Mouse (Mus musculus): ENCODE measurements around the gene Slc46a1. TPM values are rescaled to one million over a fixed set of nuclear protein-coding genes. Genes with fewer than 3 reads are reported as not detected.

The Slc46a1 gene
- polyA plus RNA-seq, 1 experiment from 2014 or later = 7.3 TPM

DNA sequence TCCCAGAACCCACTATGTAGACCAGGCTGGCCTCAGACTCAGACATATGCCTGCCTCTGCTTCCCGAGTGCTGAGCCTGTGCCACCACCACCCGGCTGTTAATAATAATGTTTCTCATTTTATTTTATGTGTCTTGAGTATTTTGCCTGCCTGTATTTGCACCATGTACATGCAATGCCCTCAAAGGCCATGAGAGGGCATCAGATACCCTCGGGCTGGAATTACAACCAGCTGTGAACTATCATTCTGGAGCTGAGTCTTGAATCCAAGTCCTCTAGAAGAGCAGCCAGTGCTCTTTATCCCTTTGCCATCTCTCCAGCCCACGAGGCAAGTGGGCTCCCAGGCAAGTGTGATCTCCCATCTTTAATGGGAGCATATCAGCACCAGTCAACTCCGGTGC is 10.2 kb upstream of the Slc46a1 start:
- H3K9me3 ChIP-seq (replicated peaks) = no peaks in the 10 kb centered on the region
- H3K4me1 ChIP-seq (replicated peaks) = 0 out of 2 replicates have a peak, but pooled peaks cover 3% of the 10 kb centered on the region
- 26% methylated on average over 5 of the region's 5 CpGs for WGBS
- H3K36me3 ChIP-seq = no peaks in the 10 kb centered on the region
- no peak overlapping the region for H3K9ac ChIP-seq
- no peak for ATAC-seq (ENCODE audit: insufficient number of reproducible peaks, low FRiP score)
- H3K4me2 ChIP-seq = no peak overlapping the region
- no peak overlapping the region for H3K4me3 ChIP-seq
- peaks cover 13% of the 10 kb centered on the region; the same call in 1 of the 2 replicates for H3K27me3 ChIP-seq (replicated peaks)
- no peak overlapping the region for H3K27ac ChIP-seq (ENCODE audit: poor library complexity, severe bottlenecking)

DNA sequence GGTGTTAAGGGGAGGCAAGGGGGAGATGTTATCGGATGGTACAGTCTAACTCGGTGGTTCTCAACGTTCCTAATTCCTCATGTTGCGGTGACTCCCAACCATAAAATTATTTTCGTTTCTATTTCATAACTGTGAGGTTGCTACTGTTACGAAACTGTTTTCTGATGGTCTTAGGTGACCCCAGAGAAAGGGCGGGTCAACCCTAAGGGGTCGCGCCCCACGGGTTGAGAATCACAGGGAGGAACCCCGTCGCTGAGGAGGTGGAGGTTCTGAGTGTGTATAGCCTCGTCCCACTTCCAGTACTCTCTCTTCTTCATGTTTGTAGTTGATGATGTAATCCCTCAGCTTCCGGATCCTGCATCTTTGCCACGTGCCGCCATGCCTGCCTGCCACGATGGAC is 6.8 kb upstream of the Slc46a1 start:
- no peak for ATAC-seq (ENCODE audit: insufficient number of reproducible peaks, low FRiP score)
- Histone ChIP-seq H3K36me3 (no peaks in the 10 kb centered on the region), H3K4me2 (no peak overlapping the region), H3K4me1 (replicated peaks) (peaks cover 8% of the 10 kb centered on the region), H3K9me3 (replicated peaks) (peaks cover 7% of the 10 kb centered on the region; the same call in 1 of the 2 replicates), H3K27me3 (replicated peaks) (no peaks in the 10 kb centered on the region), H3K9ac (no peak overlapping the region), H3K4me3 (no peak overlapping the region), H3K27ac (ENCODE audit: poor library complexity, severe bottlenecking) (no peak overlapping the region)
- WGBS = 82% methylated on average over 17 of the region's 17 CpGs

DNA sequence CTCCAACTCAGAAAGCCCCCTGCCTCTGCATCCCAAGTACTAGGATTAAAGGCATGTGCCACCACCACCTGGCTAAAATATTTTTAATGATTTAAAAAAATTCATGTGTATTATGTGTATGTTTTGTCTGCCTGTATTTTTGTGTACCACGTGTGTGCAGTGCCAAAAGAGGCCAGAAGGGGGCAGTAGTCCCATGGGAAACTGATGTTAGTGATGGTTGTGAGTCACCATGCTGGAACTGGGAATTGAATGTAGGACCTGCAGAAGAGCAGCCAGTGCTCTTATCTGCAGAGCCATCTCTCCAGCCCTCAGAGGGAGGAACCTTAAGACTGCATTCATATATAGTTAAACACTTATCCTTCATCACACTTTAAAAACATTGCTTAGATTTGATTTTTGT is 3.6 kb upstream of the Slc46a1 start:
- Histone ChIP-seq H3K27ac (ENCODE audit: poor library complexity, severe bottlenecking) (no peak overlapping the region), H3K27me3 (replicated peaks) (no peaks in the 10 kb centered on the region), H3K4me3 (no peak overlapping the region), H3K36me3 (no peaks in the 10 kb centered on the region), H3K4me2 (no peak overlapping the region), H3K9me3 (replicated peaks) (peaks cover 7% of the 10 kb centered on the region; the same call in 1 of the 2 replicates), H3K4me1 (replicated peaks) (peaks cover 28% of the 10 kb centered on the region), H3K9ac (no peak overlapping the region)
- 74% methylated on average over 1 of the region's 1 CpGs for WGBS
- no peak for ATAC-seq (ENCODE audit: insufficient number of reproducible peaks, low FRiP score)

DNA sequence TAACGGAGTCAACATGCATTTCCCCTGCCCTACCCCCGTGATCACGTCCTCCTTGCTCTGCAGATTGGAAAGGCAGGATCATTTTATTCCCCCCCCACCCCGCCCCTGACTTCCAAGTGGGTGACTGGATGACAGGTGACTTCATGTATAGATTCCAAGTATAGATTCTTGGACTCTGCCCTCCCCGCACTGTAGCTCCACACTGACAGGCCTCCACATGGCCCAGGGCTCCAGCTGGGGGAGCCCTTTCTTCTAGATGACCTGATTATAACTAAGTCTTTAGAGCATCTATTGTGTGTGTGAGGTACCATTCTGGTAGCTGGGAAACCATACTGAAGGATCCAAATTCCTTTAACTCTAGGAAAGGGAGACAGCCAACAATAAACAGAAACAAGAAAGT is 2.8 kb upstream of the Slc46a1 start:
- WGBS = 81% methylated on average over 5 of the region's 5 CpGs
- Histone ChIP-seq H3K4me3 (no peak overlapping the region), H3K4me1 (replicated peaks) (peaks cover 28% of the 10 kb centered on the region), H3K36me3 (no peaks in the 10 kb centered on the region), H3K4me2 (no peak overlapping the region), H3K27me3 (replicated peaks) (no peaks in the 10 kb centered on the region), H3K9me3 (replicated peaks) (peaks cover 7% of the 10 kb centered on the region; the same call in 1 of the 2 replicates), H3K27ac (ENCODE audit: poor library complexity, severe bottlenecking) (no peak overlapping the region), H3K9ac (no peak overlapping the region)
- ATAC-seq (ENCODE audit: insufficient number of reproducible peaks, low FRiP score) = no peak

DNA sequence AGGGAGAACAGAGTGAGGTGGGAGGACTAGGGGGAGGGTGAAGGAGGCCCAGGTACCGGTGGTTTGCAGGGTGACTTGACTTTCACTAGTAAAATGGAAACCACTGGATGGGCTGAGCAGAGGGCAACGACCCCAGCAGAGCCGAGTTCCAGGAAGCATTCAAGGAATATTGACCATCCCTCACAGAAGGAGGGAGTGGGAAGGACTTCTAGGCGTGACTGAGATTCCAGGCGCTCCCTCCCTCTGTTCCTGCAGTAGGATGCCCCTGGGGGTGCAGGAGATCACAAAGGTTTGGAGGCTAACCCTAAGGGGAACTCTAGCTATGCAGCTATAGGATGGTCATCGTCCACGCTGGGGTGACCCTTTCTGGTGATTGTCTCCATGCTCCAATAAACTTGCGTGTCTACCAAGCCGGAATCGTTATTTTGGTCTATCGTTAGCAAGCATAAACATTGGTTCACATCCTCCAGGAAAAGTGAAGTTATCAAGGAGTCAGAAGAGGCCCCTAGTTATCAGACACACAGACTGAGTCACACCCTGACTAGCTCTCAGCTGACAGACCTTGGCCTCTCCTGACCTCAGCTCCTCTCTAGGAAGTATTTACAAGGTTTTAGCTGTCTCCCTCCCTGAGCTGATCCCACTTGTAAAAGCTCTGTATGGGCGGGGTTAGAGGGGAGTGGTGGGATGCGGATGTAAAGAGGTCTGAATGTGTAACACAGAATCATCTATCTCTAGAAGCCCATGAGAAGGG is 2.0 kb upstream of the Slc46a1 start:
- peaks cover 7% of the 10 kb centered on the region; the same call in 1 of the 2 replicates for H3K9me3 ChIP-seq (replicated peaks)
- H3K4me1 ChIP-seq (replicated peaks) = peaks cover 28% of the 10 kb centered on the region
- H3K4me3 ChIP-seq = no peak overlapping the region
- no peak overlapping the region for H3K9ac ChIP-seq
- no peak overlapping the region for H3K27ac ChIP-seq (ENCODE audit: poor library complexity, severe bottlenecking)
- no peak overlapping the region for H3K4me2 ChIP-seq
- no peak for ATAC-seq (ENCODE audit: insufficient number of reproducible peaks, low FRiP score)
- WGBS = 38% methylated on average over 13 of the region's 13 CpGs
- H3K27me3 ChIP-seq (replicated peaks) = no peaks in the 10 kb centered on the region
- no peaks in the 10 kb centered on the region for H3K36me3 ChIP-seq

DNA sequence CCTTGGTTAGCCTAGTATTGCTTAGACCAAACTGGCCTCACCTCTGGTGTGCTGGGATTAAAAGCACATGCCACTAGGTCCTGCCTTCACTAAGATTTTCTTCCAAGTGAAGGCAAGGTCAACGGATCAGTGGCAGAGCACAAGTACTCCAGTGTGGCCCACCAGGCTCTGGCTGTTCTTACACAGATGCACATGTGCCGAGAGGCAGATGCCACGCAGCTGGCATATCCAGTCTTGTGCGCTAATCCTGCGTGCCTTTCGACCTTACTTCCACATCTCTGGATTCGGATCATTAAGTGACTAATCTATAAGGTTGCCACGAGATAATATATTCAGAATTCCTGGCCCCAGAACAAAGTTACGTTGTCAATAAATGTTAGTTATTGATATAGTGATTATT is 381 bp upstream of the Slc46a1 start:
- H3K4me2 ChIP-seq = peak overlapping the region; percentile 69
- no peak overlapping the region for H3K27ac ChIP-seq (ENCODE audit: poor library complexity, severe bottlenecking)
- no peak for ATAC-seq (ENCODE audit: insufficient number of reproducible peaks, low FRiP score)
- H3K27me3 ChIP-seq (replicated peaks) = no peaks in the 10 kb centered on the region
- peaks cover 7% of the 10 kb centered on the region; the same call in 1 of the 2 replicates for H3K9me3 ChIP-seq (replicated peaks)
- H3K36me3 ChIP-seq = no peaks in the 10 kb centered on the region
- WGBS = 45% methylated on average over 9 of the region's 9 CpGs
- H3K9ac ChIP-seq = peak overlapping the region; percentile 72; the same call in 1 of the 2 replicates
- peaks cover 28% of the 10 kb centered on the region for H3K4me1 ChIP-seq (replicated peaks)
- H3K4me3 ChIP-seq = peak overlapping the region; percentile 57

DNA sequence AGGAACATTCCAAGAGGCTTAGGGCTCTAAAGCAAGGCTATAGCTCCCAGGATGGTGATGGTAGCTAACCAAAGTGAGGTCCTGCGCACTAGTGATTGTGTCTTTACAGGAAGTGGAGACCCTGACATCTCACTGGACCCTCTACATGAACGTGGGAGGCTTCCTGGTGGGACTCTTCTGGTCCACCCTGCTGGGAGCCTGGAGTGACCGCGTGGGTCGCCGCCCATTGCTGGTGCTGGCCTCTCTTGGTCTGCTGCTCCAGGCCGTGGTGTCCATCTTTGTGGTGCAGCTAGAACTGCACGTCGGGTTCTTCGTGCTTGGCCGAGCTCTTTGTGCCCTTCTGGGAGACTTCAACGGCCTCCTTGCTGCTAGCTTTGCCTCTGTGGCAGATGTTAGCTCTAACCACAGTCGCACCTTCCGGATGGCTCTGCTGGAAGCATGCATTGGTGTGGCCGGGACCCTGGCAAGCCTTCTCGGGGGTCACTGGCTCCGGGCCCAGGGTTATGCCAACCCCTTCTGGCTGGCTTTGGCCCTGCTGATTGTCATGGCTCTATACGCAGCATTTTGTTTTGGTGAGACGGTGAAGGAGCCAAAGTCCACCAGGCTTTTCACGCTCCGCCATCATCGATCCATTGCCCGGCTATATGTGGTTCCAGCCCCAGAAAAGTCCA is 880 bp downstream of the Slc46a1 start:
- peaks cover 28% of the 10 kb centered on the region for H3K4me1 ChIP-seq (replicated peaks)
- H3K27ac ChIP-seq (ENCODE audit: poor library complexity, severe bottlenecking) = peak overlapping the region; percentile 69
- peak overlapping the region; percentile 57 for H3K4me3 ChIP-seq
- no peaks in the 10 kb centered on the region for H3K27me3 ChIP-seq (replicated peaks)
- H3K9me3 ChIP-seq (replicated peaks) = peaks cover 7% of the 10 kb centered on the region; the same call in 1 of the 2 replicates
- peak overlapping the region; percentile 69 for H3K4me2 ChIP-seq
- ATAC-seq (ENCODE audit: insufficient number of reproducible peaks, low FRiP score) = 0 out of 2 replicates have a peak, but pooled peaks have one; percentile 7
- no peaks in the 10 kb centered on the region for H3K36me3 ChIP-seq
- peak overlapping the region; percentile 72 for H3K9ac ChIP-seq
- 73% methylated on average over 23 of the region's 23 CpGs for WGBS

DNA sequence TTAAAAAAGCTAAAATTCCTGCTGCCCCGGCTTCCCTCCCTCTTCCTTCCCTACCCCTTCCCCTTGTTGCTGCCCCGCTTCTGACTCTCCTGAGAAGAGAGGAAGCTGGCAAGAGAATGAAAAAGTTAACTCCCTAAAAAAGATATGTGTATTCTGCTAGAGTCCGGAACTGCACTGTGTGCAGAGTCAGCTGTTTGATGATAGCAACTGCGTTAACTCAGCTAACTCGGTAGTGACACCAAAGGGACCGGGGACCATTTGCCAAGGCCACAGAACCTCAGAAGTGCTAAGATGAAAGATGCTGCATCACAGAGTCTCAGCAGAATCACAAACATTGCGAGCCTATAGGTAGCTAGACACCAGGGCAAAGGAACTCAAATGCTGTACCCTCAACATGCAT is 2.0 kb downstream of the Slc46a1 start:
- Histone ChIP-seq H3K9me3 (replicated peaks) (no peaks in the 10 kb centered on the region), H3K9ac (no peak overlapping the region), H3K4me1 (replicated peaks) (peaks cover 28% of the 10 kb centered on the region), H3K36me3 (no peaks in the 10 kb centered on the region), H3K4me3 (no peak overlapping the region), H3K27me3 (replicated peaks) (no peaks in the 10 kb centered on the region), H3K4me2 (no peak overlapping the region), H3K27ac (ENCODE audit: poor library complexity, severe bottlenecking) (no peak overlapping the region)
- WGBS = 64% methylated on average over 7 of the region's 7 CpGs
- ATAC-seq (ENCODE audit: insufficient number of reproducible peaks, low FRiP score) = no peak

DNA sequence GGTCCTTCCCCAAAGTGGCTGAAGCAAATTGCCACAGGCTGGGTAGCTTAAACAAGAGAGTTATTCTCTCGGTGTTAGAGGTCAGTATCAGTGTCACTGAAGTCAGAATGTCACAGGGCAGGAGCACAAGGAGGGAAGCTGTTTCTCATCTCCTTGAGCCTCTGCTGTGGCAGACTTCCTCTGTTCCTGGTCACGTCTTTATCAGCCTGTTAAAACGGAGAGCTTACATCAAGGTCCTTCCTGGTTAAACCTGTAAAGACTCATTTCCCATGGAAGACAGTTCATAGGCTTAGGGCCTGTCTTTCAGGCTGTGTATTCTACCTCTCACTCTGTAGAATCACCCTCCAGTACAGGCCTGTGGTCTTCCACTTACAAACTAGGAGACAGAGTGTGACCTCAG is 2.4 kb downstream of the Slc46a1 start:
- no peak for ATAC-seq (ENCODE audit: insufficient number of reproducible peaks, low FRiP score)
- H3K36me3 ChIP-seq = no peaks in the 10 kb centered on the region

DNA sequence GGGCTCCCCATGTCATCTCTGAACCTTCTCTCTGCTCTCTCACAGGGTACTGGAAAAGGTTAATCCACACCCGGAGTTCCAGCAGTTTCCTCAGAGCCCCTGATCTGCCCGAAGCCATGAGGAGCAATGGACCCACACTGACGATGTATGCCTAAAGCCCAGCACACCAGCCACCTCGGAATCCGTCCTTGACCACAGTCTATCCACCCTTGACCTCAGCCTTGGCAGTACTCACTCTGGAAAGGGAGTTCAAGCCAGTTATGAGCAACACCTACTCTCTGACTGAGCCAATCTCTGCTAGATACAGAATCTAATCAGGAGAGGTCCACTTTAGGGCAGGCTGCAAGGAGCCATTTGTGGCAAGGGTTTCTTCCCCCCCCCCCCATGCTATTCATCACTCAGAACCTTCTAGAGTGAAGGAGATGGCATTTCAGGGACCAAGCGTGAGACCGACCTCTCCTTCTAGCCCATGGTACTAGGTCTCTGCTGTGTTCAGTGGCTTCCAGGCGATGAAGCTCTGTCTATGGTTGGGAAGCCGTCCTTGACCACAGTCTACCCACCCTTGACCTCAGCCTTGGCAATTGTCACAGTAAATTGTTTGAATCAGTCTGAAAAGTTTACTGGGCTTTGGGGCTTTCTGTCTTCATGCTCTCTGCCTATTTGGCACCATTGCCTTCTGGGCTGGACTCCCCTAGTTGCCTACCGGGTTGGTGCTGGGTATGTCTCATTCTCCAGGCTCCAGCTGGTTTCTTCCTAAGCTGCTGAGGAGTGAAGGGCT is 6.0 kb downstream of the Slc46a1 start:
- H3K36me3 ChIP-seq = no peaks in the 10 kb centered on the region
- ATAC-seq (ENCODE audit: insufficient number of reproducible peaks, low FRiP score) = no peak
- peaks cover 9% of the 10 kb centered on the region; the same call in 1 of the 2 replicates for H3K27me3 ChIP-seq (replicated peaks)
- H3K4me3 ChIP-seq = no peak overlapping the region
- 76% methylated on average over 10 of the region's 10 CpGs for WGBS
- no peak overlapping the region for H3K4me2 ChIP-seq
- no peaks in the 10 kb centered on the region for H3K9me3 ChIP-seq (replicated peaks)
- no peak overlapping the region for H3K9ac ChIP-seq
- peaks cover 2% of the 10 kb centered on the region for H3K4me1 ChIP-seq (replicated peaks)
- H3K27ac ChIP-seq (ENCODE audit: poor library complexity, severe bottlenecking) = no peak overlapping the region

More for the DNA sequence above, 2.4 kb downstream of the Slc46a1 start:
- no peaks in the 10 kb centered on the region for H3K9me3 ChIP-seq (replicated peaks)
- H3K9ac ChIP-seq = no peak overlapping the region
- H3K27me3 ChIP-seq (replicated peaks) = no peaks in the 10 kb centered on the region
- no peak overlapping the region for H3K4me3 ChIP-seq
- H3K4me1 ChIP-seq (replicated peaks) = peaks cover 28% of the 10 kb centered on the region
- no peak overlapping the region for H3K27ac ChIP-seq (ENCODE audit: poor library complexity, severe bottlenecking)
- no peak overlapping the region for H3K4me2 ChIP-seq
- 30% methylated on average over 3 of the region's 3 CpGs for WGBS

DNA sequence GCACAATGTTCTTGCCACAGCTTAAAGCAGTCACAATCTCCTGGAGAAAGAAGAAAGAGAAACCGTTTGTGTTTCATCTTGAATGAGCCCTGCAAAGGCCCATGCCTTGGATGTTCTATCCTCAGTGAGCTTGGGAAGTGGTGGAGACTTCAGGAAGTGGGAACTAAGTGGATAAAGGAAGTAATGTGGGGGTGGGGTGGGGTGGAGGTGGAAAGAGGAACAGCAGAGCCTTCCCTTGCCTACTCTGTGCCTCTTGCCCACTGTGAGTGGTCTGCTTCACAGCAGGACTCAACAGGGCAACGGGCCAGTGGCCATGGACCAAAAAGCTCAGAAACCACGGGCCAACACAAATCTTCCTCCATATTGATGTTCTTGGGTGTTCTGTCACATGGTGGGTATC is 9.8 kb downstream of the Slc46a1 start:
- H3K36me3 ChIP-seq = no peaks in the 10 kb centered on the region
- 56% methylated on average over 3 of the region's 3 CpGs for WGBS
- ATAC-seq (ENCODE audit: insufficient number of reproducible peaks, low FRiP score) = no peak
- H3K4me2 ChIP-seq = no peak overlapping the region
- no peaks in the 10 kb centered on the region for H3K9me3 ChIP-seq (replicated peaks)
- H3K27me3 ChIP-seq (replicated peaks) = peaks cover 11% of the 10 kb centered on the region; the same call in 1 of the 2 replicates
- H3K4me3 ChIP-seq = no peak overlapping the region
- H3K9ac ChIP-seq = no peak overlapping the region
- no peaks in the 10 kb centered on the region for H3K4me1 ChIP-seq (replicated peaks)
- no peak overlapping the region for H3K27ac ChIP-seq (ENCODE audit: poor library complexity, severe bottlenecking)
